Mouse (Mus musculus) forelimb bud, embryonic 11.5 days (tissue): ENCODE data around the gene Prtn3.
"Not testable (repeated sequence)": the region's sequence is repeated elsewhere in the genome, so short reads cannot be mapped to it uniquely, and the experiment has no call there.

Source experiments
- DNase-seq: peaks from one replicate; pipeline ENCODE4 v3.0.0-alpha.2; 2012; ENCODE audit warnings: low read depth, low spot score

Prtn3 gene

DNA sequence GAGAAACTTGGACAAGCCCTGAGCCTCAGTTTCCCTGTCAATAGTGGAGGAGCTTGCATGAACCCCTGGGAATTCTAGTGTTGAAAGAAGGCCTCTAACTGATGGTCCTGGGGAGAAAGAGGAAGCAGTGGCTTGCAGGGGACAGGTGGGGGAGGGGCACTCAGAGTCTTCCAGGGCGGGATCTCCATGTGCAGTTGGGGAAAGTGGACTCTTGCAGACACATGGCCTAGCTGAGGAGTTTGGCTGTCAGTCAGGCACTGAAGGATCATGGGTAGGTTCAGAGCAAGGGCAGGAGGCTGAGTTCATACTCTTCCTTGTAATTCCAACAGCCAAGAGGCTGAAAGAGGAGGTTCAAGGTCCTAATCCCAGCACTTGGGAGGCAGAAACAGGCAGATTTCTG is 2.9 kb downstream of the Prtn3 start:
- no peak for DNase-seq

DNA sequence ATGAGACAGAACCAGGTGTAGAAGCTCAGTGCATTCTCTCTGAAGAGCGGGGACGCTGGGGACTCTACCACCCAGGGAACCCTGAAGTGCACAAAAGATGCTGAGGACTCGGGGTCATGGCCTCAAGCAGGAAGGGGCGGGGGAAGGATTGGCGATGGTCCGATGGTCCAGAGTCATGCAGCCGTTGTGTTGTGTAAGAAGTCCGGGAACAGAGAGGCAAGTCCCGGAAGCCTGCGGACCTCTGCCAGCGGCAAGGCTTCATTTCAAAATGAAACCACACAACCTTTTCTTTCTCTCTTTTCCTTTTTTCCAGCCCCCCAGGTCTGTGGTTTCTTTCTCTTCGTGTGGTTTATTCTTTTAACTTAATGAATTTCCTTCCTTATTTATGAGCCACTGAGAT is 3.5 kb downstream of the Prtn3 start:
- DNase-seq = no peak

DNA sequence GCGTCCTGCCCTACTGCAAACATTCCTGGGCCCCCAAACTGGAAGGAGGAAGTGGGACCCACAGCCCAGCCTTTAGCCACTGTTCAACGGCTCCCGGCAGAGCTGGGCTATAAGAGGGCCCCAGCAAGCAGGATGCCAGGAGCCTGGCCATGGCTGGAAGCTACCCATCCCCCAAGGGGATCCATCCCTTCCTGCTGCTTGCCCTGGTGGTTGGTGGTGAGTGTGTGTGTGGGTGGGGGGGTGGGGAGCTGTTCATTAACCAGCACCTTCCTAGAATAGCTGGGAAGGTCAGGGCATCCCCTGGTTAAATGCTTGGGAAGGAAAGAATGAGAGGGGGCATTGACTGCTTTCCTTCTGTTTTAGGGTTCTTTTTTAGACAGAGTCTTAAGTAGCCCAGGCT is 5.3 kb downstream of the Prtn3 start:
- no peak for DNase-seq

DNA sequence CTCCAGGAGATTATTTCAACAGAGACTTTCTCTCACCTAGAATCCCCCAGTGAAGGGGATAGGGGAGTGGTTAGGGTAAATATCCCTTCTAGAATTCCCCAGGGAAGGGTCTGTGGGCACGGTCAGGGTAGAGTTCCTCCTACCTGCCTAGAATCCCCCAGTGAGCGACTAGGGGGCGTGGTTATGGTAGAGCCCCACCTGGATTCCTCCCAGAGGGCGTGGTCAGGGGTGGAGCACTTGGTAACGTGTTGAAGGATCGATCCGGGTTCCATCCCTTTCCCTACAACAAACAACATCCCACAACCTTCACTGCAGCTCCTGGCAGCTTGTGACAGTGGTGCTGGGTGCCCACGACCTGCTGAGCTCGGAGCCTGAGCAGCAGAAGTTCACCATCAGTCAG is 6.4 kb downstream of the Prtn3 start:
- DNase-seq = no peak

DNA sequence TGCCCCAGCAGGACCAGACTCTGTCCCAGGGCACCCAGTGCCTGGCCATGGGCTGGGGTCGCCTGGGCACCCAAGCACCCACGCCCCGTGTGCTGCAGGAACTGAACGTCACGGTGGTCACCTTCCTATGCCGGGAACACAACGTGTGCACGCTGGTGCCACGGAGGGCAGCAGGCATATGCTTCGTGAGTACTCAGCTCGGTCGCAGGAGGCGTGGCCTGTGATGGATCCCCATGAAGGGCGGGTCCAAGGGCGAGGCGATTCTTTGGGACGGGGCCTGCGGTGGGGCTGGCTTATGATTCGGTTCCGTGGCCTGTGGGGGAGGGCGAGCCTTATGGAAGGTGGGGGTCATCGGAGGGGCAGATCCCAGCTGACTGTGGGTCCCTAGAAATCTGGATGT is 7.7 kb downstream of the Prtn3 start:
- no peak for DNase-seq

DNA sequence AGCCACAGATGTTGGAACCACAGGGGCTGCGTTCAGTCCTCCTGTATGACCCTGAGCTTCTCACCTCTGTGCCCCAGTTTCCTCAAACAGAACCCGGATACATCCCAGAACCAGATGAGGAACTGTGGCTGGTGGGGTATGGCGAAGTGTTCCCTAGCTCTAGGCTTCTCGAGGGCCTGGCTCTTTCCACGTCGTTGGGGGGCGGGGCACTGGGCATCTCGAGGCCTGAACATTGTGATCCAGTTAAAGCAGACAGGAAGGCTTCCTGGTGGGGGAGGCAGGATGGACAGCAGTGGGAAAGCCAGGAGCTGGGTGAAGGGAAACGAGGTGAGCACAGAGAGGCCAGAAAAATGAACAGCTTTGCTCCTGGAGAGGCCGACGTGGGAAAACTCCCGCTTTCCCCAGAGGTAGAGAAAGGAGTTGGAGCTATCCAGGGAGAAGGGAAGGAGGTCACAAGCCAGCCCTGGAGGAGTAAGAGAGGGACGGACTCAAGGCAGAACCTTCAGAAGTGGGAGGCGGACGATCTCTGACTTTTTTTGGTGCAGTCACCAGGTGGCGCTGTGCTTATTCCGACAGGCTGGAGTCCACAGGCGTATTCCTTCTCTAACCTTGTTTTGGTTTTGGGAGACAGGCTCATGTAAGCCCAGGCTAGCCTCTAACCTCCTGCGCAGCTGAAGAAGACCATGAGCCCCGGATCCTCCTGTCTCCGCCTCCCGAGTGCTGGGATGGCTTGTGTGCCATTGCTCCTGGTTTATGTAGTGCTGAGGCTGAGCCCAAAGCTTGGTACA is 9.2 kb downstream of the Prtn3 start:
- DNase-seq = peak; percentile 81

DNA sequence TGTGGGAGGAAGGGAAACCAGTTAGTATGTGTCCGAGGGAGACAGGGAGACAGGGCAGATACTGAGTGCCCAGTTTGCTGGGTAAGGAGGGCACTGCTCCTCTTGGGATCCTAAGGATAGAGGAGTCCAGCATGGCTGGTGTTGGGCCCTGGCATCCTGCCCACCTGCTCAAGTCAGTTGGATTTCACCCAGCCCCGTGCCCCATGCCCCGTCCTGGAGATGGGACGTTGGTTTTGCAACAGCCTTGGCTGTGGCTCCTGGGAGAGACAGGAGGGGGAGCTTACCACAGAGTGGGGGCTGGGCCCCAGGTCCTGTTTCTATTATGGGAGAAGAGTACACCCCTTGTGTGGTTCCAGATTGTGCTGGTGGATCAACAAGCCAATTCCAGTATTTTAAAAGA is 10.2 kb downstream of the Prtn3 start:
- no peak for DNase-seq

DNA sequence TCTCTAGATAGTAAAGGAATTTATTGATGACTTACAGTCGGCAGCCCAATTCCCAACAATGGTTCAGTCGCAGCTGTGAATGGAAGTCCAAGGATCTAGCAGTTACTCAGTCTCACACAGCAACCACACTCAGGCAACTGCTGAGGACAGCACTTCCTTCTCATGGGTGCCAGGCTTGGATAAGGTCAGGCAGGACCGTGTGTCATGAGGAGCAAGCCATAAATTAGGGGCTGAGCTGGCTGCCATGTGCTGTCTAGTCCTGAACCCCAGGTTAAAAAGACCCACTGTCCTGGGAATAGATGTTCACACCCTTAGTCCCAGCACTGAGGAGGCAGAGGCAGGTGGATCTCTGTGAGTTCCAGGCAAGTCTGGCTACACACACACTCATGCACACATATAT is 10.7 kb downstream of the Prtn3 start:
- not testable (repeated sequence) for DNase-seq

DNA sequence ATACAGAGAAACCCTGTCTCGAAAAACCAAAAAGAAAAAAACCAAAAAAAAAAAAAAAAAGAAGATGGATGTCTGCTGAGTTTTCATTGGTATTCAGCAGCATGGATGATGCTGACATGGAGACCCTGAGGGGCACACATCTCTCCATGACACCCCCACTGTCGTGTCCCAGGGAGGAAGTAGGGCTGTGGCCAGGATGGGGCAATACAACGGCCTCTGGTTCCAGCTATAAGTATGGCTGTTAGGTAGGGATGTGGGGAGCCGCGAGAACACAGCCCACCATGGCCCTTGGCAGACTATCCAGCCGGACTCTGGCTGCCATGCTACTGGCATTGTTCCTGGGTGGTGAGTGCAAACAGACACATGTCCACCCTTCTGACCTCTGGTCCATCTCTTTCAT is 11.8 kb downstream of the Prtn3 start, which contains the start of gene Elane:
Gene Elane (plus strand): TSS at position 194 of the 400 bp plus-strand sequence.
- DNase-seq = no peak

DNA sequence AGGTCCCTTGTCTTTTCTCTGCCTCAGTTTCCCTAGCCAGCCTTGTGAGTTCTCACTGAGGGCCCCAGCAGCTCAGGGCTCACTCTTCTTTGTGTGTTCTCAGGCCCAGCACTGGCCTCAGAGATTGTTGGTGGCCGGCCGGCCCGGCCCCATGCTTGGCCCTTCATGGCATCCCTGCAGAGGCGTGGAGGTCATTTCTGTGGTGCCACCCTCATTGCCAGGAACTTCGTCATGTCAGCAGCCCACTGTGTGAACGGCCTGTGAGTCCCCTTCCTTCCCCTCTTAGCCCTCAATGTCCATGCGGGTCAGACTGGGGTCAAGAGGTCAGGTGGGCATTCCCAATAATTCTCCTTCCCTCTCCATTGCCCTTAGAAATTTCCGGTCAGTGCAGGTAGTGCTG is 12.3 kb downstream of the Prtn3 start:
- DNase-seq = no peak

DNA sequence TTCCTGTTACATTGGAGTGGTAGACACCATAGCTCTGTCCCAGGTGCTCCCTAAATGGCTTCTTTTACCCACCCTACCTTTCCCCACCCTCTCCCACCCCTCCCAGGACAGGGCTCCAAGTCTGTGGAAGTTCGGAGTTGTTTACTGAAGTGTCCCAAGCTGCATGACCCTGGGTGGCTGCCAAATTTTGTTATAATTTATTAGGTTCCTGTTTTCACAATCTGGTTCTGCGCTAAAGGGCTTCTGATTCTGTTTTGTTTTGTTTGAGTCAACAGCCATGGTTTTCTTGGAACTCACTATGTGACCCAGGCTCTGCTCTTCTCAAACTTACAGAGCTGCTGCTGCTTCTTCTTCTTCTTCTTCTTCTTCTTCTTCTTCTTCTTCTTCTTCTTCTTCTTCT is 15.1 kb downstream of the Prtn3 start:
- DNase-seq = no peak

DNA sequence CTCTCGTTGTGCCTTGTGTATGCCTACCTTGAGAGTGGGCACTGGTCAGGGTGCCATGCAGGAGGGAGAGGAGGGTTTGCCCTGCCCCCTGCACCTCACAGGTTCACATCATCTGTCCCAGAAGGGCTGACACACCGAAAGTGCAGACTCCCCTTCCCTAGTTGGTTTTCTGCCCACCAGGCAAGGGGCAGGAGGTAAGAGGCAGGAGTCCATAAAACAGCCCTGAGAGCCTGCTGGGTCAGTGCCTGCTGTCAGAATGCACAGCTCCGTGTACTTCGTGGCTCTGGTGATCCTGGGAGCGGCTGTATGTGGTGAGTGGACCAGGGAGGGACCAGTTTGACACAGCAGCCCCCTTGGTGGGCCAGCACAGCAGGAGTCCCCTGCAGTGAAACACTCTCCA is 16.4 kb downstream of the Prtn3 start, which contains the start of gene Cfd:
Gene Cfd (plus strand): TSS at position 184 of the 400 bp plus-strand sequence.
- DNase-seq = no peak

DNA sequence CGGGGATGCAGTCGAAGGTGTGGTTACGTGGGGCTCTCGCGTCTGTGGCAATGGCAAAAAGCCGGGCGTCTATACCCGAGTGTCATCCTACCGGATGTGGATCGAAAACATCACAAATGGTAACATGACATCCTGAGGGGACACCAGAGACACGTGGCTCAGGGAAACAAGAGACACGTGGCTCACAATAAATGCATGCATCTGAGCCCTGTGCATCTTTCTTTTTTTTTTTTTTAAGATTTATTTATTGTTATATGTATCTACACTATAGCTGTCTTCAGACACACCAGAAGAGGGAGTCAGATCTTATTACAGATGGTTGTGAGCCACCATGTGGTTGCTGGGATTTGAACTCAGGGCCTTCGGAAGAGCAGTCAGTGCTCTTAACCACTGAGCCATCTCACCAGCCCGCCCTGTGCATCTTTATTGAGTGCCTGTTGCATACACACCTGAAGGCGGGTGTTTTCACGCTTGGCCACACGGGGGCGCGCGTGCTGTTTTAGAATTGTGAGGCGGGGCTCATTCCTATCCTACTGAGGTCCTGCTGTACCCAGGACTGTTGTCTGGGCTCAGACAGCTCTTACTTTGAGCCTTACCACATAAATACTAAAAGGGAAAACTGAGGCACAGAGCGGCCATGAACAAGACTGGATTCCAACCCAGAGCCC is 18.3 kb downstream of the Prtn3 start:
- DNase-seq = peak; percentile 66

DNA sequence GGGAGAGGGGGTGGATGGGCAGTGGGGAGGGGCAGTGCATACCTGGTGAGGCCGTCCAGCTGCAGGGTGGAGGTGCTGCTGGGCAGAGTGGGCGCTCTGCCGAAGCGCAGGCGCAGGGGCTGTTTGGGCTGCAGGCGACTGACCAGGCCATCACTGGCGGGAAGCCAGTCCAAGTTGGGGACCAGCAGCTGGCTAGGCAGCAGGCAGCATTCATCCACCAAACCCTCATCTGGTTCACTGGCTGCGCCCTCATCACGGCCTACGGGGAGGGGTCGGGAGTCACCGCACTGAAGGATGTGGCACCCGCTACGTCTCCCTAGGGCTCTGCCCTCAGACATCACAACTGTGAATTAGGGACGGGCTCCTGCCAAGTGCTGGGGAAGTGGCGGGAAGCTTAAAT is 22.0 kb downstream of the Prtn3 start:
- DNase-seq = no peak

DNA sequence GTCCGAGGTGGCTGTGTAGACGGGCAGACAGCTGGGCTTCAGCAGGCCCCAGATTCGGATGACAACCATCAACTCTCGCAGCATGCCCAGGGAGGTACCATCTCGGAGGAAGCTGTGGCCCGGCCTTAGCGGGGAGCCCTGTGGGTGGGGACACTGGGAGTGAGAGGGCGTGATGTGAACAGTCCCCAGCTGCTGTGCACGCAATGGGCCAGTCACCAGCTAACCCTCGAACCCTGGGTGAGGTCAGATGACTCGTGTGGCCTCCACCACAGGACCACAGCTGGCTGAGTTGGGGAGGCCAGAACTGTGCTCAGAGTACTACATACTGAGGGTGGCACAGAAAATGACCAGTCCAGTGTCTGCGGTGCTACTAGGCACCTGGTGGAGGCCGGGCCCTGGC is 22.5 kb downstream of the Prtn3 start:
- DNase-seq = no peak

DNA sequence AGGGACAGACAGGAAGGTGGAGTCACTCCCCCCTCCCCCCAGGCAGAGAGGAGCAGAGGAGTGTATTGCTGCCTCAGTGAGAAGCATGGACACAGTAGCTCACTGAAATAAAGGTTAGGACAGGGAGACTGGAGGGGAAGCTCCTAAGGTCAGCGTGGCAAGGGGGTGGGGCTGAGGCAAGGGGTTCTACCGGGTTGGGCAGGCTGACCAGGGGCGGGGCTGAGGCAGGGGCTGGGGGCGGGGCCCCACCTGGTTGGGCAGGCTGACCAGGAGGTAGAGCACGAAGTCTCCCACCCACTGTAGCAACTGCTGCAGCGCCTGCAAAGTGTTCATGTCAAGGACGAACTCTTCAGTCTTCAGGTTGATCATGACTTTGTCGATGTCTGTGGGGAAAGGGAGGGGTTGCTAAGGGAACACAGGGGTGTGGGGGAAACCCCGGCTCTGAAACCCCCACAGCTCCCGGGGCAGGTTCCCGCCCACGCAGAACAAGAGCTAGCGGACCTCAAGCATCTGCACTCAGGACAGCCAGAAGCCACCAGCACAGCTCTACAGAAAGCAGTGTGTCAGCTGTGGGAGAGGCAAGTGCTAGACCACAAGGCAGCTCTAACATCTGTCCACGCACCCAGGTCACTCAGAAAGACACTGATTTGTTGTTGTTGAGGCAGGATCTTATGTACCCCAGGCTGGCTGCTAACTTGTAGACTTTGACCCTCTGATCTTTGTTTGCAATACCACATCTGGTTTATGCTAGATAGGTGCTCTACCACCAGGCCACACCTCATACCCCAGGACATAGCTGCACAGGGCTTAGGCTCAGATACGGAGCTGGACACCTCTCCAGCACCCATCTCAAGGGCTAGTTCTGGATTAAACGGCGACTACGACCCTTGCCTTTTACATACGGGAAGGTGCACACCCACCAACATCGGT is 23.3 kb downstream of the Prtn3 start:
- DNase-seq = no peak

DNA sequence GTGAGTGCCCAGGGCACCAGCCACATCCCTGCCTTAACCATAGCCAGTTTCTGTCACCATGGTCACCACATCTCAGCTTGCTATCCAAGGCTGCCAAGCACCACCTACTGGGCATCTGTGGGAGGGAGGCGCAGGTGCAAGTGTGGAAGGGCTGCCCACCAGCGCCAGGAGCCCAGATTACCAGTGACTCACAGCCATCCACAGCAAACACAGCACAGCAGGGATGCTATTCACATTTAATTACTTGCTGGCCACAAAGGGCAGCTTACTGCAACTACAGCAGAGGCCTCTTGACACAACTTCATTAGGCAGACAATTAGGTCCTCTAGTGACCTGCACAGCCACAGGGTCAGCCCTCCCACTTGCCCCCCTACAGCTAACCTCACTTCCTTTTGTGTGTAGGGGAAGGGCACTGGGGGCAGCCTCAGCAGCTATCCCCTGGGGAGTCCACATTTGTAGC is 26.7 kb downstream of the Prtn3 start:
- DNase-seq = no peak

DNA sequence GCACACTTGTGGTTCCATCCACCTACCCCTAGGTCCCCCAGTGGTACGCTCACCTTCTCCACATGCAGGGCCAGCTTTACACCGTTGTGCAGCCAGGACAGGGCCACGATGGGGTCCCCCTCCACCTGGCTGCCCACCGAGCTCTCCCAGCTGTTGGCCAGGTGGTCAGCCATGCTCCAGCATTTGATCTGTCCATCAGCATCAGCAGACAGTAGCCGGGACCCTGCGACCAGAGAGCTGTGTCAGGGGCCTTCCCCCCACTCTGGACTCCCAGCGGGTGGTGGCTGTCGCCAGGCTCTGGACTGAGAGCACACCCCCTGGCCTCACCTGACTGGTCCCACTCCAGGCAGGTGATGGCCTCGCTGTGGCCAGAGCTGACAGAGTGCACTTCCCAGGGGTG is 32.4 kb downstream of the Prtn3 start:
- no peak for DNase-seq

DNA sequence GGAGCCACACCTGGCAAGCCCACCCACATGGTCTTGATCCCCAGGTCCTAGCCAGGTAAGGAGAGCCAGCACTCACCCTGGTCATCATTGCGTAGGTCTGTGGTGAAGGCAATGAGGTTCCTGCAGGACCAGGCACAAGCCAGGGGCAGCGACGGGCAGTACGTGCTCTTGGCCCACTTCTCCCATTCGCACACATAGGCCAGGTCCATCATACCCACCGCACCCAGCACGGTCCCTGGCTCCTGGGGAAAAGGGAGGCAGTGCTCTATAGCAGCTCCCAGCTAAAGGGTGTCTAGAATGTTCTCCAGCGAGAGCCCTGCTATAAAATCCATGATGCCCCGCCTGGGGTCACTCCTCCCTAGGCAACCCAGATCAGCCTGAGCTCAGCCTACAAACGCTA is 33.1 kb downstream of the Prtn3 start:
- DNase-seq = no peak

DNA sequence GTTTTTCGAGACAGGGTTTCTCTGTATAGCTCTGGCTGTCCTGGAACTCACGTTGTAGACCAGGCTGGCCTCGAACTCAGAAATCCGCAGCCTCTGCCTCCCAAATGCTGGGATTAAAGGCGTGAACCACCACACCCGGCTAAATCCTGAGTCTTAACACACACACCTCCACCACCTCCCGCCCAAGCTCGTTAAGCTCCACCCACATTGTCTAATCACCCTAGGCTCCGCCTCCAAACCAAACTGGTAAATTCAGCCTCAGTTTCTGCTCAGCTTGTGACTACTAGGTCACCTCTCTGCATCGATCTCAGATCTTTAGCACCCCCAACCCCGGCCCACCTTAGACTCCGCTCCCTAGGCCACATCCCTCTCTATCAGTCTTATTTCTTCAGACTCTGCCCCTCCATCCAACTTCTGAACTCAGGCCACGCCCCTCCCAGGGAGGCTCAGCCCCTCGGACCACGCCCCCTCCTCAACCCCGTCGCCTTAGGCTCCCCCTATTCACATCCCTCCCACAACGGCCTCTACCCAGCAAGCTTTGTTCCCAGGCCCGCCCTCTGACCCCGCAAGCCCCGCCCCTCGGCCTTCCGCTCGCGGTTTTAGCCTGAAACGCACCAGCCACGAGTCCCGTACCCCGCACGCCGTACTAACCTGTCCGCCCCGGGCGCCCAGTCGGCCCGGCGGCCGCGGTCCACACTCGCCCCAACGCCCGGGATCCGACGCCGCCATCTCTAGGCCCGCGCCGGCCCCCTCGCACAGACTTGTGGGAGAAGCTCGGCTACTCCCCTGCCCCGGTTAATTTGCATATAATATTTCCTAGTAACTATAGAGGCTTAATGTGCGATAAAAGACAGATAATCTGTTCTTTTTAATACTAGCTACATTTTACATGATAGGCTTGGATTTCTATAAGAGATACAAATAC is 34.2 kb downstream of the Prtn3 start, which contains the start of gene Med16:
Gene Med16 (minus strand): TSS at position 757 of the 925 bp plus-strand sequence.
- DNase-seq = peak; percentile 96
